Mouse (Mus musculus): ENCODE measurements around the gene Plekhh3. TPM values are rescaled to one million over a fixed set of nuclear protein-coding genes. Genes with fewer than 3 reads are reported as not detected.
"Not testable (repeated sequence)": the region's sequence is repeated elsewhere in the genome, so short reads cannot be mapped to it uniquely, and the experiment has no call there.

Plekhh3 gene
- total RNA-seq, 1 experiment from 2014 or later: 0.81 TPM

GRCm38 (mm10) chr11:101160151-101160550 lies 11.0 kb downstream of the Plekhh3 start:
- not testable (repeated sequence) for ATAC-seq (ENCODE audit: extremely low read depth, insufficient number of reproducible peaks, low FRiP score, poor library complexity, severe bottlenecking)

GRCm38 (mm10) chr11:101155728-101156371 lies 15.3 kb downstream of the Plekhh3 start, which contains the start of gene Tubg2:
Gene Tubg2 (plus strand): TSS chr11:101155907.
- peak; percentile 50; the same call in 1 of the 2 replicates for ATAC-seq (ENCODE audit: extremely low read depth, insufficient number of reproducible peaks, low FRiP score, poor library complexity, severe bottlenecking)

DNA sequence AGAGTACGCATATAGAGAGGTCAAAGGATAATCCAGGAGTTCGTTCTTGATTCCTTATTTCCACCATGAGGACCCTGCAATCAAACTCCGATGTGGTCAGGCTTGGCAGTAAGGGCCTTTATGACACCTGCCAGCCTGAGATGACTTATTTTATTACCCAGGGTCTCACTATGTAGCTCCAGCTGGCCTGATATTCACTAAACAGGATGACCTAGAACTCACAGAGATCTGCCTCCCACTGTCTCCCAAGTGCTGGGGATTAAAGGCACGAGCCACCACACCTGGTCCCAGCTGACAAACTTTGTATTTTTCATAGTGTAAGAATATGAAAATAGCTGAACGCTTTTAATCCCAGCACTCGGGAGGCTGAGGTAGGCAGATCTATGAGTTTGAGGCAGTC lies 16.0 kb downstream of the Plekhh3 start:
- ATAC-seq (ENCODE audit: extremely low read depth, insufficient number of reproducible peaks, low FRiP score, poor library complexity, severe bottlenecking): no peak

GRCm38 (mm10) chr11:101154648-101155047 lies 16.5 kb downstream of the Plekhh3 start:
- ATAC-seq (ENCODE audit: extremely low read depth, insufficient number of reproducible peaks, low FRiP score, poor library complexity, severe bottlenecking): no peak

- ATAC-seq (ENCODE audit: extremely low read depth, insufficient number of reproducible peaks, low FRiP score, poor library complexity, severe bottlenecking): no peak
Measured at GRCm38 (mm10) chr11:101152825-101153224, 18.3 kb downstream of the Plekhh3 start.

GRCm38 (mm10) chr11:101151063-101151462 lies 20.1 kb downstream of the Plekhh3 start:
- ATAC-seq (ENCODE audit: extremely low read depth, insufficient number of reproducible peaks, low FRiP score, poor library complexity, severe bottlenecking): no peak

DNA sequence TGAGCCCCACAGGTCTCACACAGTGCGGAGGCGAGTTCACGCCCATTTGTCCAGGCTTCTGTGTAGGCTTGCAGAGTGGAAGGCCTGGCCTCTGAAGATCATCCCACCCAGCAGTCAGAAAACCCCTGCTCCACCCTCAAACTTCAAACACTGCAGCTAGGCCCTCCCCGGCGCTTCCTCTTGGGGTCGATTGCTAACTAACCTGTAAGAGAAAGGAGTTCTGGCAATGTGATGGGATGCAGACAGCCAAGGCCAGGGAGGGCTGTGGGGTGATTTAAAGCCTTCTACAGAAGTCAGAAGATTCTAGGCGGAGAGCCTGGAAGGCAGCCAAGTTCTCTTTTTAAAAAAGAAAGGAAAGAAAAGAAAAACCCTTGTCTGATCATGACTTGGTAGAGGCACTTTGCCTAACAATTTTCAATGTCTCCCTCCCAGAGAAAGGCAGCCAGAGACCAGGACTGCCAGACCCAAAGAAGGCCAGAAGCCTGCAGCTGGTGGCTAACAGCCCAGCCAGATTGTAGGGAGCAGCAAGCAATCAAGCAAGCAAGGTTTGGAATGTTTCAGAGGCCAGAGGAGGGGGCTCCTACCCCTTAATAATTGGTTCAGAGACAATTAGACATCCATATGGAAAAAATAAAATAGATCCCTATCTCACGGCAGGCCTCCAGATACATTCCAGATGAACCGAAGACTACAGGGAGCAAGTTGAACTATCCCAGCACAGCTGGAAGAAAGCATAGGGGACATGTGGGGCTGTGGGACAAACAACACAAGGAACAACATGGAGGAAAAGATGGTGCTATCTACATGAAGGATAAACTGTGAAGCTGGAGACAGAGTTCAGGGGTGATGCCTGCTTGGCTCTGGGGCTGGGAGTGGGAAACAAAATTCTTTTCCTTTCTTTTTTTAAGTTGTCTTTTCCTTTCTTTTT lies 21.7 kb downstream of the Plekhh3 start:
- no peak for ATAC-seq (ENCODE audit: extremely low read depth, insufficient number of reproducible peaks, low FRiP score, poor library complexity, severe bottlenecking)

DNA sequence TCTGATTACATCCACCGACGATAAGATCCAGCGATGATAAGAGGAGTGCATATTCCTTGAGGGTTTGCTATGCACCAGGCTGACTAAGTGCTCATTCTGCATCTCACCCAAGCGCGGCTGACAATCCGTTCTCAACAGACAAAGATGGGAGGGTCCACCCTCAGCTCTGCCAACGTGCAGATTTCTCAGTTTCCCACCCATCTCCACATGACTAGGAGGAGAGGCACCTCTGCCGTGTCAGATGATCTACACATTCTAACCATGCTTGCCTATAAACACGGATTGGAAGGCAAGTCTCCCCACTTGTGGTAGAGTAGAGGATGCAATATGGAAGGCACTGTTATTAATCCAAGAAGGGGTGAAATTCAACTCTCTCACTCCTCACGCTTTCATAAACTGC lies 22.4 kb downstream of the Plekhh3 start:
- ATAC-seq (ENCODE audit: extremely low read depth, insufficient number of reproducible peaks, low FRiP score, poor library complexity, severe bottlenecking): no peak

DNA sequence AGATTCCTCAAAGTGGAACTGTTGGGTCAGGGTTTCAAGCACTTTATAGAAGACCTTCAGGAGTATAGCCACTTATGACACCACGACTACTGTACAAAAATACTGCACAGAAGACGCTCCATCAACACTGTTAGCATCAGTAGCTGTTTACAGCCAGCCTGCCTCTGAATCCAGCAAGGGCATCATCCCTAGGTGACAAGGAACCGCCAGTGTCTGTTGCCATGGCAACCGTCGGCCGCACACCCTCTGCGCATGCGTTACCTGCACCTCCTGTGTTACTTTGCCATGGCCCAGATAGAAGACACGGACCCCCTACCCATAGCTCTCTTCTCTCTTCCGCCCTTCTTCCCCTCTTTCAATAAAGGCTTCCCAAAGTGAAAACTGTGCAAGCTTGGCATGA lies 24.8 kb downstream of the Plekhh3 start:
- no peak for ATAC-seq (ENCODE audit: extremely low read depth, insufficient number of reproducible peaks, low FRiP score, poor library complexity, severe bottlenecking)

- ATAC-seq (ENCODE audit: extremely low read depth, insufficient number of reproducible peaks, low FRiP score, poor library complexity, severe bottlenecking): peak; percentile 58
Measured at GRCm38 (mm10) chr11:101143338-101144225, 27.6 kb downstream of the Plekhh3 start.

GRCm38 (mm10) chr11:101142215-101142967 lies 28.8 kb downstream of the Plekhh3 start:
- no peak for ATAC-seq (ENCODE audit: extremely low read depth, insufficient number of reproducible peaks, low FRiP score, poor library complexity, severe bottlenecking)

DNA sequence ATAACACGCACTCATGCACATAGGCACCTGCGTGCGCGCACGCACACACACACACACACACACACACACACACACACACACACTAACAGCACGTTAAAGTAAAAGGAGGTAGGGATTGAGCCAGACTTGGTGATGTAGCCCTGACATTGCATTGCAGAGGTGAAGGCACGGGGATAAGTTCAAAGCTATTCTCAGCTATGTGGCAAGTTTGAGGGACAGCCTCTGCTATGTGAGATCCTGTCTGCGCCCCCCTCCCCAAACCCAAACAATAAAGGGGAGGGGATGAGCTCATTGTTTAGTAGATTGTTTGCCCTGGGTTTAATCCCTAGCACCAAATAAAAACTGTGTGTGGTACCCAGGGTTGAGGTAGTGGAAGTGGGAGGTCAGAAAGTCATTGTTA lies 30.1 kb downstream of the Plekhh3 start:
- ATAC-seq (ENCODE audit: extremely low read depth, insufficient number of reproducible peaks, low FRiP score, poor library complexity, severe bottlenecking): no peak

DNA sequence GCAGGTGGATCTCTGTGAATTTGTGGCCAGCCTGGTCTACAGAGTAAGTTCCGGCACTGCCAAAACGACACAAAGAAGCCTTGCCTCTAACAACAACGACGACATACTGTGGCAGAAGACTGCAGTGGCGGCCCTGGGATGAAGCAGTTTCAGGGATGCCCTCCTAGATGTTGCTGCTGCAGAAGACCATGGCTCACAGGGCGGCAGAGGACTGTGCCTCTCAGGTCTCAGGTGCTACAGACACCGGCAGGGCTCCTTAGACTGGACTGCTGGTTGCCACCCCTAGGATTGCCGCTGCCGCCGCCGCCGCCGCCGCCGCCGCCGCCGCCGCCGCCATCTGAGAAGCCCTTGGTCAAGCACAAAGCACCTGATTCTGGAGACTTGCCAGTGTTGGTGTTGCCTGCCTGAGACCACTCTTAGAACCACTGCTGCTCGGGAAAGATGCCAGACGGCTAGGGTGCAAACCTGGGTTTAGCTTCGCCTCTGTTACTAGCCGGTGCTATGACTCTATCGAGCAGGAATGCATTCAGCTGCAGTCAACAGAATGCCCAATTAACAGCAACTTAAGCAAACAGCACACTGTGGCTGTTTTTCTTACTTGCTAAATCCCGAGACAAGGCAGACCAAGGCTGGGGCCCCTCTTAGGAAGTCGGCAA lies 30.9 kb downstream of the Plekhh3 start:
- ATAC-seq (ENCODE audit: extremely low read depth, insufficient number of reproducible peaks, low FRiP score, poor library complexity, severe bottlenecking): no peak

DNA sequence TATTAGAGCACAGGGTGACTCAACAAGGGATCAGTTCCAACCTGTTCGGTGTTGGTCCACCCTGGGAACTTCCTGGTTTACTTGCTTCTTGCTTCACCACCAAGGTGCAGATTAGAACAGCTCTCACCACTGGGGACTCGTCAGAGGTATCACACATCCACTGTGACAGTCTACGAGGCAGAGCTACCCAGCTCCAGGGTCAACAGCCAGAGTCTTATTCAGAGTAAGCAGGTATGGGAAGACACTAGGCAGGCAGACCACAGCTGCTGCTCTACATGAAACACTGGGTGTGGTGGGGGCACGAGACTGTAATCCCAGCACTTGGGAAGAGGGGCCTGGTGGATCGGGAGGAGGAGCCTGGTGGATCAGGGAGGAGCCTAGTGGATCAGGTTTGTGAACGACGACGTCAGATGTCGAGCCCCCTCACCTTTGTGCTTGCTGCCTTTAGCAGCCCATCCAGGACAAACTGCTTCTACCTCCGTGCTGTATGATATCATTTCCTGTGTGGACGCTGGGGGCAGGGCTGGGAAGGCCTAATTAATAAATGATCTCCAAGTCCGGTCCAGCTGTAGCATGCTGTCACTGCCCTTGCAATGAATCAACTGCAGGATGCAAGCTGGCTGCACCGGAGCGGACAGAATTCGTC lies 32.5 kb downstream of the Plekhh3 start:
- ATAC-seq (ENCODE audit: extremely low read depth, insufficient number of reproducible peaks, low FRiP score, poor library complexity, severe bottlenecking): no peak

DNA sequence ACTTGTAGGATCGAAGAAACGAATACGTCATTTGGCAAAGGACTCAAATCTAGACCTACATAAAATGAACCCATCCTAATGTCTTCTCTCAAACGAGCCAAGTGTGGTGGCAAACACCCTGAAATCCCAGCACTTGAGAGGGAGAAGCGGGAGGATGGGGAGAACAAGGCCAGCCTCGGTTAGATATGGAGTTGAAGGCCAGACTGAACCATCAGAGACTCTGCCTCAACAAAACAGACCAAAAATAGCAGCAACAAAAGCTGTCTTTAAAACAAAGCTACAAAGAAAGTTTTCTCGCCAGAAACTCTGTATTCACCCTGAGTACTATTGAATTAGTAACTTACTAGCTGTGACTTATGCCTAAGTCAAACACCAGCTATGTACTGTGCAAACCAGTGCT lies 34.2 kb downstream of the Plekhh3 start:
- ATAC-seq (ENCODE audit: extremely low read depth, insufficient number of reproducible peaks, low FRiP score, poor library complexity, severe bottlenecking): no peak

DNA sequence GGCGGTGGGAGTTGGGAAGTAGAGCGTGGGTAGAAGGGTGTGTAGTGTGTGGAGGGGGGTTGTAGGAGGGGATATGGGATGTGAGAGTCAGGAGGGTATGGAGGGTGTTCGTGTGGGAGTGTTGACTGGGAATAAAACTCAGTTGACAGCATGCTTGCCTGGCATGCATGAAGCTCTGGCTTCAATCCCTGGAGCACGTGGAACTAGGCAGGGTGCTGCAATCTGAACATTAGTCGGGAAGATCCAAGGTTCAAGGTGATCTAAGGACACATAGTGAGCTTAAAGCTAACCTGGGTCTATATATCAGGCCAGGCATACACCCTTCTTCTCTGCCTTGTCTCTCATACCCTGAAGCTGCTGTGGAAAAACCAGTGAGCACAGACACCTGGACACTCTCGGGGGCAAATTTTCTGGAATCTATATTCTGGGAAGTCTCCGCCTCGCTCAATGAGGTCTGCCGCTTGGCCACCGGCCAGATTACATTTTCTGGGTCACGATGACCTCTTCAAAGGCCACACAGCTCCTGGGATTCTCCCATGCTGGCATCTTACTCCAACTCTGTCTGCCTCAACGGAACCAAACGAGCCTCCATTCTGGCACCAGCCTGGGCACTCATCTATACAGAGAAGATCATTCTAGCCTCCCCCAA lies 36.8 kb downstream of the Plekhh3 start:
- ATAC-seq (ENCODE audit: extremely low read depth, insufficient number of reproducible peaks, low FRiP score, poor library complexity, severe bottlenecking): no peak

DNA sequence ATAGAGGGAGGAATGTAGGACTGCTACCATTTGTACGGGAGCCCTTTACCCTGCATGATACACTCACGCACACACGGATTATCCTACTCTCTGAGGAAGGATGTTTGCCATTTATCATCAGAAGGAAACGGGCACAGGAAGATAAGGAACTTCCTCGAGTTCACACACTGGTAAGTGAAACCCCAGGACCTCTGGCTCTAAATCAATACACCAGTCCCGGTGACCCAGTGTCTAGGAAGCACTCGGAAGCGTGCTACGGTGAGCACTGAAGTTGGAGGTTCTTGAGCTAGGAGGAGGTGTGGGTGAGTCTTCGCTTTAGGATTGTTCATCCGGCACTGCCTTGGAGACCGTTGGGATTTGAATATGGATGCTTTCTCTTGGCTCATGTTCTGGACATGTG lies 38.1 kb downstream of the Plekhh3 start:
- no peak for ATAC-seq (ENCODE audit: extremely low read depth, insufficient number of reproducible peaks, low FRiP score, poor library complexity, severe bottlenecking)
